Mouse (Mus musculus): ENCODE results near the gene Tmeff1.

Tmeff1 gene

GRCm38 (mm10) chr4:48588576-48588975 lies 3.6 kb downstream of the Tmeff1 start:
- POLR2A ChIA-PET: interaction anchor here in 3 of 4 experiments (0.5 to 6.9 kb wide), 15 partner anchors 8 to 116 kb away, joined by 3 to 105 read pairs (median 4); partner anchors contain the start of gene Tex10 (in 1 of the 3)
- CTCF ChIA-PET: interaction anchor here in 2 of 4 experiments (0.6 to 0.7 kb wide), 2 partner anchors 9 to 12 kb away, joined by 3 to 4 read pairs; no protein-coding TSS in a partner anchor

DNA sequence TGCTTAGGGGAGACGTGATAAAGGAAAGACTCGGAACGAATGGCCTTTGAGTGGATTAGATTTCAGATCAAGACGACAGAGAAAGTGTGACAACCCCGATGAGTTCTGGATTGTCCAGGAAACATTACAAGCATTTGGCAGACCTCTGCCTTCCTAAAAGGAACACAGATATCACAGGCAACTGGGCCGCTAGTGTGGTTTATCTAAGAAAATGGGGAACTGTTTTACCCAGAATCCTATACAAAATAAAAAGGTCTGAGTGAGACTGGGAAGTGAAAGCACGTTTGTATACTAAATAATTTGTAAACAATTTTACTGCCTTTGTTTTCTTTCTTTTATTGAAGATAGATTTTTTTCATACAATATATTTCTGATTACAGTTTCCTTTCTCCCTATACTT lies 5.9 kb downstream of the Tmeff1 start:
- ChIA-PET CTCF (no interaction called here), POLR2A (interaction anchor here in 2 of 4 experiments (0.6 to 1.2 kb wide), 3 partner anchors 20 to 311 kb away, joined by 3 read pairs; partner anchors contain the start of genes Erp44 (in 1 of the 2) and Invs (in 1 of the 2))

GRCm38 (mm10) chr4:48591390-48591789 lies 6.4 kb downstream of the Tmeff1 start:
- ChIA-PET POLR2A (interaction anchor here in 3 of 4 experiments (0.6 to 1.5 kb wide), 6 partner anchors 9 to 549 kb away, joined by 3 read pairs; partner anchors contain the start of genes Erp44 (in 1 of the 3) and Invs (in 1 of the 3)), CTCF (no interaction called here)

- POLR2A ChIA-PET: interaction anchor here in 3 of 4 experiments (0.5 to 1.5 kb wide), 4 partner anchors 19 to 549 kb away, joined by 3 to 5 read pairs (median 4); no protein-coding TSS in a partner anchor
- CTCF ChIA-PET: no interaction called here
Measured at GRCm38 (mm10) chr4:48592328-48592727, 7.4 kb downstream of the Tmeff1 start.

- ChIA-PET POLR2A (interaction anchor here in 1 of 4 experiments (1.5 to 1.8 kb wide), 2 partner anchors 19 to 30 kb away, joined by 3 to 5 read pairs; no protein-coding TSS in a partner anchor), CTCF (interaction anchor here in 1 of 4 experiments (0.6 kb wide), 1 partner anchor 88 kb away, joined by 7 read pairs; no protein-coding TSS in a partner anchor)
Measured at GRCm38 (mm10) chr4:48592844-48593243, 7.9 kb downstream of the Tmeff1 start.

- POLR2A ChIA-PET: interaction anchor here (0.6 to 2.7 kb wide), 9 partner anchors 8 to 365 kb away, joined by 3 to 7 read pairs (median 4); partner anchors contain the start of gene Tmeff1 (in 2 of the 4)
- CTCF ChIA-PET: no interaction called here
Measured at GRCm38 (mm10) chr4:48596111-48596510, 11.1 kb downstream of the Tmeff1 start.

- POLR2A ChIA-PET: interaction anchor here in 2 of 4 experiments (0.6 to 1.9 kb wide), 7 partner anchors 8 to 193 kb away, joined by 3 to 5 read pairs (median 5); partner anchors contain the start of gene Tmeff1 (in 2 of the 2)
- CTCF ChIA-PET: no interaction called here
Measured at GRCm38 (mm10) chr4:48605650-48606049, 20.7 kb downstream of the Tmeff1 start.

GRCm38 (mm10) chr4:48609485-48609884 lies 24.5 kb downstream of the Tmeff1 start:
- POLR2A ChIA-PET: interaction anchor here in 1 of 4 experiments (1.2 kb wide), 1 partner anchor 13 kb away, joined by 5 read pairs; no protein-coding TSS in a partner anchor
- CTCF ChIA-PET: no interaction called here

DNA sequence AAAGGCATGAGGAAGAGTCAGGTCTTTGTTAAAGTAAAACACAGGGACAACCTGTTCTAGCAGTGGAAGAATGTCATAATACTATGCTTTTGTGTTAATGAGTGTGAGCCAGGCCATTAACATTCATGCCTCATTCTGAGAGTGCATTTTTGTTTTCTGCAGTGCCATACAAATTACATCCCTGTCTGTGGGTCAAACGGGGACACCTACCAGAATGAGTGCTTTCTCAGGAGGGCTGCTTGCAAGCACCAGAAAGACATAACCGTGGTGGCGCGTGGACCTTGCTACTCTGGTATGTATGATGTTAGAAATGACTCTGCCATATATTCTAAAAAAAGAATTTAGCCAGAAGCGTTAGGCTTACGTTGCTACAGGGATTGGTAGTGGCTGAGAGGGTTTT lies 25.3 kb downstream of the Tmeff1 start:
- CTCF ChIA-PET: no interaction called here

GRCm38 (mm10) chr4:48615483-48615882 lies 30.5 kb downstream of the Tmeff1 start:
- CTCF ChIA-PET: interaction anchor here in 1 of 4 experiments (0.7 kb wide), 1 partner anchor 65 kb away, joined by 3 read pairs; no protein-coding TSS in a partner anchor
- POLR2A ChIA-PET: interaction anchor here in 3 of 4 experiments (0.7 to 2.3 kb wide), 9 partner anchors 18 to 143 kb away, joined by 3 to 11 read pairs (median 4); partner anchors contain the start of gene Tmeff1 (in 3 of the 3)

More for the DNA sequence above, 25.3 kb downstream of the Tmeff1 start:
- POLR2A ChIA-PET: interaction anchor here in 1 of 4 experiments (1.2 to 1.3 kb wide), 2 partner anchors 12 to 22 kb away, joined by 3 to 5 read pairs; no protein-coding TSS in a partner anchor

DNA sequence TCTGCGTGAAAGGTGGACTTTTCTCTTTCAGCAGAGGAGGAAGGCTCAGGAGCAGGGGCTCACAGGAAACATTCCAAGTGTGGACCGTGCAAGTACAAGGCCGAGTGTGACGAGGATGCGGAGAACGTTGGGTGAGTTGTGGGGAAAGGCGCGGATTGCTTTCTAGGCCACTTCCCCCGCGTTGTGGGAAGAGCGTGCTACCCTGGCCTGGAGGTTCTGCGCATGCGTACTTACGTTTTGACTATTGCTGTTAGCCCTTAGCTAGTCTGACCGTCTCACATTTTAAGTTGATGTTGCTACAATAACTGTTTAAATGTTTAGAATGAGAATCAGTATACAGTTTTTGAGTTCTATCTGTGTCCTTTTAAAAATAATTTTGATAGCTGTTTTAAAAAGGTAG lies 32.2 kb downstream of the Tmeff1 start:
- ChIA-PET CTCF (no interaction called here), POLR2A (interaction anchor here in 2 of 4 experiments (0.7 to 2.3 kb wide), 9 partner anchors 9 to 145 kb away, joined by 3 to 11 read pairs (median 5); partner anchors contain the start of gene Tmeff1 (in 2 of the 2))

DNA sequence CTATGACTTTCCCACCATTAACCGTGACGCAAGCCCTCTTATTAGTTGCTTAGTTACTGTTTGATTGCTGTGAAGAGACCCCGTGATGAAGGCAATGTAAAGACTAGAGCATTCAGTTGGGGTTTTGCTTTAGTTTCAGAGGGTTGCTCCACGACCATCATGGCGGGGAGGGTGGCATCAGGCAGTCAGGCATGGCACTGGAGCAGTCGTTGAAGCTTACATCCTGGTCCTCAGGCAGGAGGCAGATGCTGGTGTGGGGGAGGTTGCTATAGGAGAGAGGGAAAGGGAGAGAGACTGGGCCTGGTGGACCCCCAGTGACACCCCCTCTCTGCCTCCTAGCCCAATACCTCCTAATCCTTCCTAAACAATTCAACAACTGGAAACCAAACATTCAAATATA lies 35.1 kb downstream of the Tmeff1 start:
- POLR2A ChIA-PET: interaction anchor here in 2 of 4 experiments (0.6 to 4.3 kb wide), 10 partner anchors 12 to 338 kb away, joined by 3 to 33 read pairs (median 4); partner anchors contain the start of gene Tmeff1 (in 1 of the 2)
- CTCF ChIA-PET: interaction anchor here in 1 of 4 experiments (1.4 kb wide), 1 partner anchor 34 kb away, joined by 3 read pairs; no protein-coding TSS in a partner anchor

DNA sequence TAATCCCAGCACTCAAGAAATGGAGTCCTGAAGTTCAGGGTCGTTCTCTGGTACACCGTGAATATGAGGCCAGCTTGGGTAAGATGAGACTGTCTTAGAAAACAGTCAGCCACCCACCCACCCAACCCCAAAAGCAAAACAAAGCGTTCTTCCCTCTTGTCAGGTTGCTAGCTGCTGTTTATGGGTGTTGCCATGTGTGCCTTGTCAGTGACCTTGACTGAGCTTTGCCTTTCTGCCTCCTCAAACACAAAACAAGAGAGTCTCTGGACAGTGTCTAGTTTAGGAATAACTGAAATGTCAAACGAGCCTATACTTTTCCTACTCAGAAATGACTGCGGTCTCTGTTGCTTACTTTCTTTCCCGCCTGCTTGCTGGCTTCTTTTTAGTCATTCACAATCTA lies 37.3 kb downstream of the Tmeff1 start:
- CTCF ChIA-PET: interaction anchor here in 2 of 4 experiments (0.9 to 1.6 kb wide), 4 partner anchors 58 to 141 kb away, joined by 3 read pairs; no protein-coding TSS in a partner anchor
- POLR2A ChIA-PET: interaction anchor here (0.7 to 4.3 kb wide), 36 partner anchors 10 to 150 kb away, joined by 3 to 33 read pairs (median 4); partner anchors contain the start of genes Tmeff1 (in 4 of the 4) and Tex10 (in 2 of the 4)

GRCm38 (mm10) chr4:48622946-48623345 lies 38.0 kb downstream of the Tmeff1 start:
- POLR2A ChIA-PET: interaction anchor here (0.5 to 4.3 kb wide), 28 partner anchors 10 to 151 kb away, joined by 3 to 33 read pairs (median 4); partner anchors contain the start of genes Tmeff1 (in 4 of the 4) and Tex10 (in 2 of the 4)

DNA sequence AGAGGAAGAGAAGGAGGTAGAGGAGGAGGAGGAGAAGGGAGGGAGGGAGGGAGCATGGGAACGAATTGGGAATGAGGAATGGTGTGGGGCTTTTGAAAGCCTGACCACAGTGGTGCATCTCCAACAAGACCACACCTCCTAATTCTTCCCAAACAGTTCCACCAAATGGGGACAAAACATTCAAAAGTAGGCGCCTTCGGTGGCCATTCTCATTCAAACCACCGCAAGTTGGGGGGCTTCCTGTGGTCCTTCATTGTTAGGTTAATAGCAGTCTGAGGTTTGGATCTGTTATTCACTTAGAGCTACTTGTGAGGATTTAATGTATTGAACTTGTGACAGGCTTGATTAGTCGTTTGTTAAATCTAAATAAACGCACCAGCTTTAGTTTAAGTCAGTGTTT lies 40.0 kb downstream of the Tmeff1 start:
- POLR2A ChIA-PET: interaction anchor here in 2 of 4 experiments (0.6 to 1.6 kb wide), 7 partner anchors 10 to 361 kb away, joined by 3 to 7 read pairs (median 3); partner anchors contain the start of gene Tmeff1 (in 1 of the 2)
- CTCF ChIA-PET: no interaction called here

More at GRCm38 (mm10) chr4:48622946-48623345, 38.0 kb downstream of the Tmeff1 start:
- CTCF ChIA-PET: interaction anchor here in 3 of 4 experiments (0.7 to 1.6 kb wide), 5 partner anchors 9 to 63 kb away, joined by 3 read pairs; no protein-coding TSS in a partner anchor

DNA sequence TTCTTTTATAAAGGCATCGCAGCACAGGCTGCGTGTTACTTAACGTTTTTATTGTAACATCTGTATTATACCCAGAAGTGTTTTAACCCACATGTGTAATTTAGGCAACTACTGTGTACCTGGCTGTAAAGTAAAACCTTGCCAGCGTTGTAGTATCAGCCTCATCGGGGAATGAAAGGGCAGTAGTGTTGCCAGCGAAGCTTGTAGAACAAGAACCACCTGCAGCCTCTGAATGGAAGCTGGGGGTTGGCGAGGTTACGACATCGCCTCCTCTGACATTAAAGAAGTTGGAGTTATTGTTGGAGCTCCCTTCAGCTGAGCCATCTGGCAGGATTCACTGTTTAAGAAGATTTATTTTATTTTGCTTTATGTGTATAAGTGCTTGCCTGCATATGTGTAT lies 40.9 kb downstream of the Tmeff1 start:
- ChIA-PET CTCF (no interaction called here), POLR2A (interaction anchor here in 1 of 4 experiments (0.8 to 1.6 kb wide), 6 partner anchors 9 to 55 kb away, joined by 3 to 7 read pairs (median 3); partner anchors contain the start of gene Tmeff1)

GRCm38 (mm10) chr4:48629445-48629844 lies 44.5 kb downstream of the Tmeff1 start:
- CTCF ChIA-PET: interaction anchor here in 1 of 4 experiments (0.6 kb wide), 1 partner anchor 74 kb away, joined by 3 read pairs; no protein-coding TSS in a partner anchor
- POLR2A ChIA-PET: interaction anchor here in 1 of 4 experiments (1.0 kb wide), 1 partner anchor 144 kb away, joined by 3 read pairs; no protein-coding TSS in a partner anchor

DNA sequence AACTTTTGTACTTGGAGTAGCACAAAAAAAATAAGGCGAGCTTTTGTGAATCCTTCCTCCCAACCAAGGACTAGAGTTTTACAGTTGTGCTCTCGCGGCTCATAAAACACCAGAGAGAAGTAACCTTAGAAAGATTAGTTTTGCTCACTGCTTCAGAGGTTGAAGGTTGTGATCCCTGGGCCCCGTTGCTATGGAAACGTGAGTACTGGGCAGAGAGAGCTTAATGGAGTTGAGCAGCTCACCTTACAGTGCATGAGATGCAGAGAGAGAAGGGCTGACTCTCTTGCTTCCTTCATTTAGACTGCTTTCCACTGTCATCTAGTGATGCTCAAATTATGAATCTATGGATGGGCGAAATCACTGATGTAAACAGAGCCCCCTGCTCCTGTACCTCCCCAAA lies 48.6 kb downstream of the Tmeff1 start:
- POLR2A ChIA-PET: interaction anchor here in 2 of 4 experiments (0.6 to 5.6 kb wide), 4 partner anchors 10 to 172 kb away, joined by 3 to 27 read pairs (median 4); no protein-coding TSS in a partner anchor
- CTCF ChIA-PET: interaction anchor here in 2 of 4 experiments (0.9 to 1.2 kb wide), 3 partner anchors 11 to 47 kb away, joined by 3 read pairs; no protein-coding TSS in a partner anchor

DNA sequence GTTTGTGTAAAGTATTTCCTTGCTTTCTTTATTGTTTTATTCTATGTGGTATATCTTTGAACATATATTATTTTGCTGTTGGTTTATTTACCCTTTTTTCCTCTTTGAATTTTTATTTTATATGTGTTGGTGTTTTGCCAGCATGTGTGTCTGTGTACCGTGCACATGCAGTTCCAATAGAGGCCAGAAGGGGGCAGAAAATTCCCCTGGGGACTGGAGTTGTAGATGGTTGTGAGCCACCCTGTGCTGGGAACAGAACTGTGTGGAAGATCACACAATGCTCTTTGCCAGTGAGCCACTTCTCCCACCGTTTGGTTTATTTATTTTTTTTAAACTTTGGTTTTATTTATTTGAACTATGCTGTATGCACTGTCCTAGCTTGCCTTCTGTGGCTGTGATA lies 49.1 kb downstream of the Tmeff1 start:
- ChIA-PET CTCF (interaction anchor here in 2 of 4 experiments (0.9 kb wide), 2 partner anchors 18 to 47 kb away, joined by 3 read pairs; no protein-coding TSS in a partner anchor), POLR2A (interaction anchor here in 1 of 4 experiments (1.3 to 5.6 kb wide), 3 partner anchors 9 to 37 kb away, joined by 3 to 27 read pairs (median 7); no protein-coding TSS in a partner anchor)

Measured in embryonic stem cell, embryonic (primary cell).